Mouse (Mus musculus): ENCODE results near the gene Olfr1232. TPM values are rescaled to one million over a fixed set of nuclear protein-coding genes. Genes with fewer than 3 reads are reported as not detected.

Olfr1232 gene
- not detected for polyA plus RNA-seq (2014; fragmentation: Illumina TruSeq; extraction: RNeasy Lipid Tissue Mini Kit (QIAGEN cat#74804); ENCODE audit: insufficient read depth, low read depth, low replicate concordance)

DNA sequence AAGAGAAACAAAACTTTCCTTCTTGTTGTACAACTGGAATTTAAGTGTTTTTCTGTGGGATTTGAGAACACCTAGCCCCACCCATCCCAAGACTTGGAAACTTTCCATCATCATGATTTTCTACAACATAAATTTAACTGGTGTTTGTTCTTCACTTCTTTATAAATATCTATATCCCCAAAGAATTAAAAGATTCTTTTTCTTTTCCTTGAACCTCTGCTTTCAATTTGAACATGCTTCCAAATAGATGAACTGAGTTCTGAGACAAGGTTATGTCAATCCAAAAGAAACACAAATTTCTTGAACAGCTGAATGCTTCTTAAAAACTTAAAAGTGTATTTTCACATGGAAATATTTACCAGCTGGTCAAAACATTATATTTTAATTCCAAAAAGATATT is at the start of gene Olfr1232:
Gene Olfr1232 (minus strand): TSS at position 101 of the 400 bp plus-strand sequence.

DNA sequence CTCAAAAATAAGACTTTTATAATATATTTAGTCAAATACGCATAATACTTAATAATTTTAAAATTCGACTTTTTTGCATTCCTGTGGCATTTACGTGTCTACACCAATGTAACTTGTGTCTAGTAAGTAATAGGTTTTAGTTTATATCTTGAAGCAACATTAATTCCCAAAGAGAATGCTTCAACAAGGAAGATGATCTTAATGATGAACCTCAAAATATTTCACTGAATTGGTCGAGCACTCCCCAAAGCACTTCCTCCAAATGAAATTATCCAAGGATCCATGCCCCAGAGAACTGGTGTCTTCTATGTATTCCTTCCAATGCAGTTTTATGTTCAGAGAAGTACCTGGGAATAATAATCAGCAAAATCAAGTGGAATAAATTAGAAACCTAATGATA is 35.3 kb upstream of the Olfr1232 start, which contains the start of gene Olfr1234:
Gene Olfr1234 (minus strand): TSS at position 101 of the 400 bp plus-strand sequence.

DNA sequence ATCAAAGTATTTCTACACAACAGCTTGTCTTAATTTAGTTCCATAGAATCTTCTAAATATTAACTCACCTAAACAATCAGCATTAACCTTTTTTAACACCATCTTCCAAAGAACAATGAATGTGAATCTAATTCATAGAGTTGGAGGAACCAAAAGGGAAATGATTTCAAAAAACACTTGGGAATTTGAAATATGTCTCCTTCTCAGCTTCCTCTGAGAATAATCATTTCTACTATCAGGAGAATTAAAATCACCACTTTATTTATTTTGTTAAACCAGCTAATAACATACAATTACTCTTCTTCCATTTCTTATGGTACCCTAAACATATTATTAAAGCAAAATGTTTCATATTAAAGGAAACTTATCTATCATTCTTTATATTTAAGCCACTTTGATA is 12.8 kb upstream of the Olfr1232 start, which contains the start of gene Olfr1233:
Gene Olfr1233 (minus strand): TSS at position 101 of the 400 bp plus-strand sequence.

DNA sequence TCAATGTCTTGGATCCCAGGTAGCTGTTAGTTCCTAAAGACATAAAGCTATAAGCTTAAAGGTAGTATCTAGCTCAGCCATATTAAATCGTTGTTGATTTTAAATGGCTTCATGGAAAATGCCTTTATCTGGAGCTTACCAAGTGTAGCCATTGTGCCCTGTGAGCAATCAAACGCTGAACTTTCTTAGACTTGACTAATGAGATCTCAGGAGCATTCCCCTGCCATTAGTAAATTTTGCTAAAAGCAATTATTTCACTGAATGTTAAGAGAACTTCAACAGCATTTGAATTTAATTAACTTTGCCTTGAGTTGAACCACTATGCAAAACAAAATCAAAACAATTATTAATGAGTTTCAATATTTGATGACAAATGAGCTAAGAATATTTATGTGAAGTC is 22.5 kb downstream of the Olfr1232 start, which contains the start of gene Olfr1231:
Gene Olfr1231 (minus strand): TSS at position 101 of the 400 bp plus-strand sequence.

DNA sequence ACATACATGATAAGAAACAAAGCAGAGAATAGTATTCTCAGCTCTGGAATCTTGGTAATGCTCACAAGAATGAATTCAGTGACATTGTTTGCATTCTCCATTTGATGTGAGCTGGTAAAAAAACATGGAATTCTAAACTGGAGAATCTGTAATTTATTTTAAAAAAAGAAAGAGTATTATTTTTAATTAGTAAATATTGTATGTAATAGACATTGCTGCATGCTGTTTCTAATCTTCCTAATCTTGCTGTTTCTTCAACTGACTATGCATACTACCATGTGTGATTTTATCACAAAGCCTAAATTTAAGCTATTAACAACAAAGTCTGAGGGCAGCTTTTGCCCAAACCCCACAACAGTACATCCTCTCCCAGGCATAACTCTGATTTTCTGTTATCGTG is 32.3 kb downstream of the Olfr1232 start, which contains the start of gene Olfr1230:
Gene Olfr1230 (minus strand): TSS at position 101 of the 400 bp plus-strand sequence.

DNA sequence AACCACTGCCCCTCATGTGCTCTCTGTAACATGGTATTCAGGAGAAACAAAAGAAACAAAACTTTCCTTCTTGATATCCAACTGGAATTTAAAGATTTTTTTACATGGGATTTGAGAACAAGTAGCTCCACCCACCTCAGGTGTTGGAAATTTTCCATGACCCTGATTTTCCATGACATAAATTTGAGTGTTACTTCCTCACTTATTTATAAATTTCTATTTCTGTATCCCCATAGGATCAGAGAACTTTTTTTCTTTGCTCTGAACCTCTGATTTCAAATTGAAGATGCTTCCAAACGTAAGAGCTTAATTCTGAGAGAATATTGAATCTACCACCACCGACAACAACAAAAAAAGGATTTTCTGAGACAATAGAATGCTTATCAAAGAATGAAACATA is 41.6 kb downstream of the Olfr1232 start, which contains the start of gene Olfr1229:
Gene Olfr1229 (minus strand): TSS at position 101 of the 400 bp plus-strand sequence.

Other genes starting within 250 kb of the Olfr1232 start
- not detected for gene Olfr1219, start 246.2 kb downstream of the Olfr1232 start, polyA plus RNA-seq (2014; fragmentation: Illumina TruSeq; extraction: RNeasy Lipid Tissue Mini Kit (QIAGEN cat#74804); ENCODE audit: insufficient read depth, low read depth, low replicate concordance)
- gene Olfr1220, start 222.8 kb downstream of the Olfr1232 start, polyA plus RNA-seq (2014; fragmentation: Illumina TruSeq; extraction: RNeasy Lipid Tissue Mini Kit (QIAGEN cat#74804); ENCODE audit: insufficient read depth, low read depth, low replicate concordance): not detected
- not detected for gene Olfr1221, start 212.4 kb downstream of the Olfr1232 start, polyA plus RNA-seq (2014; fragmentation: Illumina TruSeq; extraction: RNeasy Lipid Tissue Mini Kit (QIAGEN cat#74804); ENCODE audit: insufficient read depth, low read depth, low replicate concordance)
- gene Olfr1222, start 196.6 kb downstream of the Olfr1232 start, polyA plus RNA-seq (2014; fragmentation: Illumina TruSeq; extraction: RNeasy Lipid Tissue Mini Kit (QIAGEN cat#74804); ENCODE audit: insufficient read depth, low read depth, low replicate concordance): not detected
- not detected for gene Olfr1223, start 178.1 kb downstream of the Olfr1232 start, polyA plus RNA-seq (2014; fragmentation: Illumina TruSeq; extraction: RNeasy Lipid Tissue Mini Kit (QIAGEN cat#74804); ENCODE audit: insufficient read depth, low read depth, low replicate concordance)
- not detected for gene Olfr1224-ps1, start 165.6 kb downstream of the Olfr1232 start, polyA plus RNA-seq (2014; fragmentation: Illumina TruSeq; extraction: RNeasy Lipid Tissue Mini Kit (QIAGEN cat#74804); ENCODE audit: insufficient read depth, low read depth, low replicate concordance)
- not detected for gene Olfr1225, start 155.0 kb downstream of the Olfr1232 start, polyA plus RNA-seq (2014; fragmentation: Illumina TruSeq; extraction: RNeasy Lipid Tissue Mini Kit (QIAGEN cat#74804); ENCODE audit: insufficient read depth, low read depth, low replicate concordance)
- gene Olfr1226, start 129.6 kb downstream of the Olfr1232 start, polyA plus RNA-seq (2014; fragmentation: Illumina TruSeq; extraction: RNeasy Lipid Tissue Mini Kit (QIAGEN cat#74804); ENCODE audit: insufficient read depth, low read depth, low replicate concordance): not detected
- not detected for gene Olfr1228, start 75.6 kb downstream of the Olfr1232 start, polyA plus RNA-seq (2014; fragmentation: Illumina TruSeq; extraction: RNeasy Lipid Tissue Mini Kit (QIAGEN cat#74804); ENCODE audit: insufficient read depth, low read depth, low replicate concordance)
- not detected for gene Olfr1229, start 41.7 kb downstream of the Olfr1232 start, polyA plus RNA-seq (2014; fragmentation: Illumina TruSeq; extraction: RNeasy Lipid Tissue Mini Kit (QIAGEN cat#74804); ENCODE audit: insufficient read depth, low read depth, low replicate concordance)
- gene Olfr1230, start 32.4 kb downstream of the Olfr1232 start, polyA plus RNA-seq (2014; fragmentation: Illumina TruSeq; extraction: RNeasy Lipid Tissue Mini Kit (QIAGEN cat#74804); ENCODE audit: insufficient read depth, low read depth, low replicate concordance): not detected
- gene Olfr1231, start 22.6 kb downstream of the Olfr1232 start, polyA plus RNA-seq (2014; fragmentation: Illumina TruSeq; extraction: RNeasy Lipid Tissue Mini Kit (QIAGEN cat#74804); ENCODE audit: insufficient read depth, low read depth, low replicate concordance): not detected
- gene Olfr1233, start 12.7 kb upstream of the Olfr1232 start, polyA plus RNA-seq (2014; fragmentation: Illumina TruSeq; extraction: RNeasy Lipid Tissue Mini Kit (QIAGEN cat#74804); ENCODE audit: insufficient read depth, low read depth, low replicate concordance): not detected
- gene Olfr1234, start 35.2 kb upstream of the Olfr1232 start, polyA plus RNA-seq (2014; fragmentation: Illumina TruSeq; extraction: RNeasy Lipid Tissue Mini Kit (QIAGEN cat#74804); ENCODE audit: insufficient read depth, low read depth, low replicate concordance): not detected
- not detected for gene Olfr1238, start 80.0 kb upstream of the Olfr1232 start, polyA plus RNA-seq (2014; fragmentation: Illumina TruSeq; extraction: RNeasy Lipid Tissue Mini Kit (QIAGEN cat#74804); ENCODE audit: insufficient read depth, low read depth, low replicate concordance)
- gene Olfr1239, start 90.7 kb upstream of the Olfr1232 start, polyA plus RNA-seq (2014; fragmentation: Illumina TruSeq; extraction: RNeasy Lipid Tissue Mini Kit (QIAGEN cat#74804); ENCODE audit: insufficient read depth, low read depth, low replicate concordance): not detected
- gene Olfr1240, start 113.3 kb upstream of the Olfr1232 start, polyA plus RNA-seq (2014; fragmentation: Illumina TruSeq; extraction: RNeasy Lipid Tissue Mini Kit (QIAGEN cat#74804); ENCODE audit: insufficient read depth, low read depth, low replicate concordance): not detected
- gene Olfr1241, start 157.5 kb upstream of the Olfr1232 start, polyA plus RNA-seq (2014; fragmentation: Illumina TruSeq; extraction: RNeasy Lipid Tissue Mini Kit (QIAGEN cat#74804); ENCODE audit: insufficient read depth, low read depth, low replicate concordance): not detected
- gene Olfr1242, start 168.7 kb upstream of the Olfr1232 start, polyA plus RNA-seq (2014; fragmentation: Illumina TruSeq; extraction: RNeasy Lipid Tissue Mini Kit (QIAGEN cat#74804); ENCODE audit: insufficient read depth, low read depth, low replicate concordance): not detected
- gene Olfr1243, start 201.8 kb upstream of the Olfr1232 start, polyA plus RNA-seq (2014; fragmentation: Illumina TruSeq; extraction: RNeasy Lipid Tissue Mini Kit (QIAGEN cat#74804); ENCODE audit: insufficient read depth, low read depth, low replicate concordance): not detected
- gene Olfr1245, start 248.8 kb upstream of the Olfr1232 start, polyA plus RNA-seq (2014; fragmentation: Illumina TruSeq; extraction: RNeasy Lipid Tissue Mini Kit (QIAGEN cat#74804); ENCODE audit: insufficient read depth, low read depth, low replicate concordance): not detected